Mouse (Mus musculus): Measurements from ENCODE around the gene Tnfrsf26. TPM values are rescaled to one million over a fixed set of nuclear protein-coding genes. Genes with fewer than 3 reads are reported as not detected.

Tnfrsf26 gene
- polyA plus RNA-seq, 1 experiment from 2014 or later: 0.63 TPM

DNA sequence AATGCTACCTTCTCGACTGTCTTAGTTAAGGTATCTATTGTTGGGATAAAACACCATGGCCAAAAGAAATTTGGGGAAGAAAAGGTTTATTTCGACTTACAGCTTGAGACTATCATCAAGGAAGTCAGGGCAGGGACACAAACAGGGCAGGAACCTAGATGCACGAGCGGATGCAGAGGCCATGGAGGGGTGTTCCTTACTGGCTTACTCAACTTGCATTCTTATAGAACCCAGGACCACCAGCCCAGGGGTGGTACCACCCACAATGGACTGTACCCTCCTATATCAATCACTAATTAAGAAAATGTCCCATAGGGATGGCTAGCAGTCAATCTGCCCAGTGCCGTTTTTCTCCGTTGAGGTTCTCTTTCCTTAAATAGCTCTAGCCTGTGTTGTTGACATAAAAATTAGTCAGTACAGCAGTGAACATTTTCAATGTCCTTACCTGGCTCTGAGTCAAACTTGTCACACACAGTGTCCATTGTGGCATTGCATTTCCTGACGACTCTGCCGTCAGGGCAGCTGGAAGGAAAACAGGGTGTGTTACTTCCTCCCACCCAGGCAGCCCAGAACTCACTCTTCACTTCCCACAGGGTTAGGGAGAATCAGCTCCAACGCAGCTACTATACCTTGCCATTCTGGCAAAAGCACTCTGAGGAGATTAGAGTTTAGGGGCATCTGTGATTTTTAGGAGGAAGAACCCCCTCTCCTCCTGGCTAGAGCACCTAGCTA lies 14.0 kb downstream of the Tnfrsf26 start:
- Histone ChIP-seq H3K4me3 (ENCODE audit: control insufficient read depth in 1 of 2, insufficient read depth in 1 of 2, low read depth in 1 of 2, low read length in 2 of 2) (no peak overlapping the region), H3K36me3 (ENCODE audit: control insufficient read depth, insufficient read depth, low read length) (no peaks in the 10 kb centered on the region), H3K9me3 (ENCODE audit: control insufficient read depth, low read length) (peaks cover 5% of the 10 kb centered on the region), H3K4me2 (ENCODE audit: low read length) (0 out of 2 replicates have a peak overlapping the region, but pooled peaks have one; percentile 3), H3K27me3 (ENCODE audit: control insufficient read depth, insufficient read depth, low read length) (no peaks in the 10 kb centered on the region), H3K9ac (ENCODE audit: low read length) (no peak overlapping the region), H3K27ac (replicated peaks in 1 of 2; ENCODE audit: control insufficient read depth in 1 of 2, insufficient read depth in 1 of 2, low read depth in 2 of 2, low read length in 2 of 2) (peak overlapping the region; percentile 42 to 56; a peak in 2 of 4 replicates), H3K4me1 (ENCODE audit: control insufficient read depth in 2 of 2, insufficient read depth in 2 of 2, low read length in 2 of 2) (no peaks in the 10 kb centered on the region)
- 36% methylated on average over 9 of the region's 9 CpGs for WGBS
- no peak for ATAC-seq (ENCODE audit: insufficient number of reproducible peaks, insufficient read depth, low FRiP score, low read depth)

DNA sequence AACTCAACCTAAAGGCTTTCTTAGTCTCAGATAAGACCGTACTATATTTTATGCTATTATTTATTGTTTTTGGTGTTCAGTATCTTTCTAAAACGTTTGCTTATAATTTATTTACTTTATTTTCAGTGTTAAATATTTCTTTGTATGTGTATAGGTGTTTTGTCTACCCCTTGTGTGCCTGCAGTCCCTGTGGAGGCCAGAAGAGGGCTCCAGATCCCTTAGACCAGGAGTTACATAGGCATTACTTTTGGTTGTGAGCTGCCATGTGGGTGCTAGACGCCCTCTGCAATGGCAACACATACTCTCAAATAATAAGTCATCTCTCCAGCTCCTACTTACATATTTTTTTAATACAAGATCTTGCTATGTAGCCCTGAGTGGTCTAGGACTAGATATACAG lies 16.3 kb downstream of the Tnfrsf26 start:
- no peak overlapping the region for H3K27ac ChIP-seq (replicated peaks in 1 of 2; ENCODE audit: control insufficient read depth in 1 of 2, insufficient read depth in 1 of 2, low read depth in 2 of 2, low read length in 2 of 2)
- no peak overlapping the region for H3K4me3 ChIP-seq (ENCODE audit: control insufficient read depth in 1 of 2, insufficient read depth in 1 of 2, low read depth in 1 of 2, low read length in 2 of 2)
- H3K4me1 ChIP-seq (ENCODE audit: control insufficient read depth in 2 of 2, insufficient read depth in 2 of 2, low read length in 2 of 2): no peaks in the 10 kb centered on the region
- no peaks in the 10 kb centered on the region for H3K27me3 ChIP-seq (ENCODE audit: control insufficient read depth, insufficient read depth, low read length)
- H3K9me3 ChIP-seq (ENCODE audit: control insufficient read depth, low read length): peaks cover 5% of the 10 kb centered on the region
- 50% methylated on average over 3 of the region's 3 CpGs for WGBS
- H3K4me2 ChIP-seq (ENCODE audit: low read length): no peak overlapping the region
- H3K9ac ChIP-seq (ENCODE audit: low read length): no peak overlapping the region
- H3K36me3 ChIP-seq (ENCODE audit: control insufficient read depth, insufficient read depth, low read length): no peaks in the 10 kb centered on the region
- ATAC-seq (ENCODE audit: insufficient number of reproducible peaks, insufficient read depth, low FRiP score, low read depth): no peak

- 56% methylated on average over 3 of the region's 3 CpGs for WGBS
Measured at GRCm38 (mm10) chr7:143605321-143605720, 23.2 kb downstream of the Tnfrsf26 start.

DNA sequence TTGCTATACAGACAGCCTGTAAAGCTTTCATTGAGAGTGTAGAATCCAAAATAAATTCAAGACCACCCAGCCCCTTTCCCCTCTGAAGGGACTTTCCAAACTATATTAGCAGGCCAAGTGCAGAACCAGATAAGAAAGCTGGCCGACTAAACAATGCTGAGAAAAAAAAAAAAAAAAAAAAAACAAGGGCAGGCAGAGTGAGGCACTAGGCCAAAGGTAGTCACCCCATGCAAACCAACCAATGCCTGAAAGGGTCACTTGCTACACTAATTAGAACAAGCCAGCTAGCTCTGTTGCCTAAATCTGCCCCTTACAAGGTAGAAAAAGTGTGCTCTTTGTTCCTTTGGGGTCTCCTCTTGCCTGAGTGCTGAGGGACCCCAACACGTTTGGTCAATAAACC lies 23.6 kb downstream of the Tnfrsf26 start:
- no peak overlapping the region for H3K27ac ChIP-seq (replicated peaks in 1 of 2; ENCODE audit: control insufficient read depth in 1 of 2, insufficient read depth in 1 of 2, low read depth in 2 of 2, low read length in 2 of 2)
- no peak overlapping the region for H3K4me3 ChIP-seq (ENCODE audit: control insufficient read depth in 1 of 2, insufficient read depth in 1 of 2, low read depth in 1 of 2, low read length in 2 of 2)
- no peak overlapping the region for H3K4me2 ChIP-seq (ENCODE audit: low read length)
- H3K4me1 ChIP-seq (ENCODE audit: control insufficient read depth in 2 of 2, insufficient read depth in 2 of 2, low read length in 2 of 2): peaks cover 0 to 3% of the 10 kb centered on the region in 2 experiments; a peak in 1 of 4 replicates
- H3K36me3 ChIP-seq (ENCODE audit: control insufficient read depth, insufficient read depth, low read length): no peaks in the 10 kb centered on the region
- H3K9ac ChIP-seq (ENCODE audit: low read length): no peak overlapping the region
- no peaks in the 10 kb centered on the region for H3K27me3 ChIP-seq (ENCODE audit: control insufficient read depth, insufficient read depth, low read length)
- no peaks in the 10 kb centered on the region for H3K9me3 ChIP-seq (ENCODE audit: control insufficient read depth, low read length)
- WGBS: 47% methylated on average over 2 of the region's 2 CpGs
- no peak for ATAC-seq (ENCODE audit: insufficient number of reproducible peaks, insufficient read depth, low FRiP score, low read depth)

More at GRCm38 (mm10) chr7:143605321-143605720, 23.2 kb downstream of the Tnfrsf26 start:
- Histone ChIP-seq H3K9ac (ENCODE audit: low read length) (no peak overlapping the region), H3K27ac (replicated peaks in 1 of 2; ENCODE audit: control insufficient read depth in 1 of 2, insufficient read depth in 1 of 2, low read depth in 2 of 2, low read length in 2 of 2) (no peak overlapping the region), H3K4me2 (ENCODE audit: low read length) (no peak overlapping the region), H3K9me3 (ENCODE audit: control insufficient read depth, low read length) (no peaks in the 10 kb centered on the region), H3K36me3 (ENCODE audit: control insufficient read depth, insufficient read depth, low read length) (no peaks in the 10 kb centered on the region), H3K4me3 (ENCODE audit: control insufficient read depth in 1 of 2, insufficient read depth in 1 of 2, low read depth in 1 of 2, low read length in 2 of 2) (no peak overlapping the region), H3K4me1 (ENCODE audit: control insufficient read depth in 2 of 2, insufficient read depth in 2 of 2, low read length in 2 of 2) (peaks cover 0 to 2% of the 10 kb centered on the region in 2 experiments; a peak in 1 of 4 replicates), H3K27me3 (ENCODE audit: control insufficient read depth, insufficient read depth, low read length) (no peaks in the 10 kb centered on the region)
- ATAC-seq (ENCODE audit: insufficient number of reproducible peaks, insufficient read depth, low FRiP score, low read depth): no peak

DNA sequence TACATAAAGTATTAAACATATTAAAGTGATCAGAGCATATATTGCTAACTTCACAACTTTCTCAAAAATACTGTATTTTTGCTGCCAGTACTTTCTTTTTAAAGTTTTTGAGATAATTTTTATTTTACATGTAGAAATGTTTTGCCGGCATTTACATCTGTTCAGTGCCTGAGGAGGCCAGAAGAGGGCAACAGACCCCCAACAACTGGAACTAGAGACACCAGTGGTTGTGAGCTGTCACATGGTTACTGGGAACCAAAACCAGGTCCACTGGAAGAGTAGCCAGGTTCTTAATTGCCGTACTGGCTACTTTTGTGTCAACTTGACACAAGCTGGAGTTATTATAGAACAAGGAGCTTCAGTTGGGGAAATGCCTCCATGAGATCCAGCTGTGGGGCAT lies 26.8 kb downstream of the Tnfrsf26 start:
- 72% methylated on average over 2 of the region's 2 CpGs for WGBS
- H3K4me3 ChIP-seq (ENCODE audit: control insufficient read depth in 1 of 2, insufficient read depth in 1 of 2, low read depth in 1 of 2, low read length in 2 of 2): no peak overlapping the region
- no peak overlapping the region for H3K9ac ChIP-seq (ENCODE audit: low read length)
- H3K4me2 ChIP-seq (ENCODE audit: low read length): no peak overlapping the region
- peaks cover 2 to 11% of the 10 kb centered on the region in 2 experiments; a peak in 3 of 4 replicates for H3K4me1 ChIP-seq (ENCODE audit: control insufficient read depth in 2 of 2, insufficient read depth in 2 of 2, low read length in 2 of 2)
- H3K36me3 ChIP-seq (ENCODE audit: control insufficient read depth, insufficient read depth, low read length): no peaks in the 10 kb centered on the region
- ATAC-seq (ENCODE audit: insufficient number of reproducible peaks, insufficient read depth, low FRiP score, low read depth): no peak
- no peaks in the 10 kb centered on the region for H3K9me3 ChIP-seq (ENCODE audit: control insufficient read depth, low read length)
- H3K27me3 ChIP-seq (ENCODE audit: control insufficient read depth, insufficient read depth, low read length): no peaks in the 10 kb centered on the region
- no peak overlapping the region for H3K27ac ChIP-seq (replicated peaks in 1 of 2; ENCODE audit: control insufficient read depth in 1 of 2, insufficient read depth in 1 of 2, low read depth in 2 of 2, low read length in 2 of 2)

GRCm38 (mm10) chr7:143600231-143600740 lies 28.2 kb downstream of the Tnfrsf26 start:
- H3K36me3 ChIP-seq (ENCODE audit: control insufficient read depth, insufficient read depth, low read length): 0 out of 2 replicates have a peak, but pooled peaks cover 4% of the 10 kb centered on the region
- peak overlapping the region; percentile 84 for H3K9ac ChIP-seq (ENCODE audit: low read length)
- H3K4me1 ChIP-seq (ENCODE audit: control insufficient read depth in 2 of 2, insufficient read depth in 2 of 2, low read length in 2 of 2): peaks cover 3 to 13% of the 10 kb centered on the region in 2 experiments
- peak overlapping the region; percentile 88 for H3K4me2 ChIP-seq (ENCODE audit: low read length)
- no peak overlapping the region for H3K27ac ChIP-seq (replicated peaks in 1 of 2; ENCODE audit: control insufficient read depth in 1 of 2, insufficient read depth in 1 of 2, low read depth in 2 of 2, low read length in 2 of 2)
- no peaks in the 10 kb centered on the region for H3K27me3 ChIP-seq (ENCODE audit: control insufficient read depth, insufficient read depth, low read length)
- 9% methylated on average over 15 of the region's 15 CpGs for WGBS
- H3K4me3 ChIP-seq (ENCODE audit: control insufficient read depth in 1 of 2, insufficient read depth in 1 of 2, low read depth in 1 of 2, low read length in 2 of 2): peak overlapping the region; percentile 59 to 82
- H3K9me3 ChIP-seq (ENCODE audit: control insufficient read depth, low read length): no peaks in the 10 kb centered on the region
- no peak for ATAC-seq (ENCODE audit: insufficient number of reproducible peaks, insufficient read depth, low FRiP score, low read depth)

DNA sequence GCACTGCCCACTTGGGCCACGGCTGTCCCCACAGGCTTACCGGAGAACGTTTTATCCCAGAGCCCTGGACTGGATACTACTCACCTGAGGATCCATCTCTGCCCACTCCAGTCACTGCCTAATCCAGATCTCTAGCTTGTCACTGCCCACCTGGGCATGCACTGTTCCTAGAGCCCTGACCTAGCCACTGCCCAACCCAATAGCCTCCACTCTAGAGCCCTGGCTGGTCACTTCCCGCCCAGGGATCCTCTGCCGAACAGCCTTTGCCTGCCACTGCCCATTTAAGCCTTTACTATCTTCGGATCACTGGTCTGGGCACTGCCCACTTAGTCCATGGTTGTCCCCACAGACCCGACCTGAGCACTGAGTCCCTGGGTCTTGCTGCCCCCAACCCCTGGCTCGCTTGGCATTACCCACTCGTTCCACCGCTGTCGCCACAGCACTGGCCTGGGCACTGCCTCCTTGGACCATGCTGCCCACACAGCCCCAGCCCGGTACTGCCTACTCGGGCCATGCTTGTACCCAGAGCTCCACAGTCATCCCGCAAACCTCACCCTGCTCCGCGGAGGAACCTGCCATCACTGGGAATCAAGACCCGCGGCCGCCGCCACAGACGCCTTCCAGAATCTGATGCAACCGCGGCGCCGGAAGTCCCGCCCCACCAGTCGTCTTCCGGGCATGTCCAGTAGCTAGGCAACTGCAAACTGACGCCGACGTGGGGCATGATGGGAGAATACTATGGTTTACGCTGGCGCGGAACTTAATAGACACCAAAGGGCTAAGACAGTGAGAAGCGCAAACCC lies 28.9 kb downstream of the Tnfrsf26 start, which contains the start of gene Cars:
TSS of gene Cars (minus strand) at position 663 of the 803 bp plus-strand sequence.
- H3K4me1 ChIP-seq (ENCODE audit: control insufficient read depth in 2 of 2, insufficient read depth in 2 of 2, low read length in 2 of 2): peaks cover 8 to 20% of the 10 kb centered on the region in 2 experiments
- no peaks in the 10 kb centered on the region for H3K9me3 ChIP-seq (ENCODE audit: control insufficient read depth, low read length)
- peak within 1 kb of the TSS; percentile 88 for H3K4me2 ChIP-seq (ENCODE audit: low read length)
- 0 out of 4 replicates have a peak within 1 kb of the TSS, but pooled peaks of 1 of the 2 experiments have one; percentile 25 for H3K27ac ChIP-seq (replicated peaks in 1 of 2; ENCODE audit: control insufficient read depth in 1 of 2, insufficient read depth in 1 of 2, low read depth in 2 of 2, low read length in 2 of 2)
- 0 out of 2 replicates have a peak, but pooled peaks cover 4% of the 10 kb centered on the region for H3K36me3 ChIP-seq (ENCODE audit: control insufficient read depth, insufficient read depth, low read length)
- H3K9ac ChIP-seq (ENCODE audit: low read length): peak within 1 kb of the TSS; percentile 84
- no peaks in the 10 kb centered on the region for H3K27me3 ChIP-seq (ENCODE audit: control insufficient read depth, insufficient read depth, low read length)
- WGBS: 2% methylated on average over 35 of the region's 35 CpGs
- peak within 1 kb of the TSS; percentile 59 to 82 for H3K4me3 ChIP-seq (ENCODE audit: control insufficient read depth in 1 of 2, insufficient read depth in 1 of 2, low read depth in 1 of 2, low read length in 2 of 2)
- peak; percentile 92 for ATAC-seq (ENCODE audit: insufficient number of reproducible peaks, insufficient read depth, low FRiP score, low read depth)
